Mouse (Mus musculus): Measurements from ENCODE around the gene Rpia. TPM values are rescaled to one million over a fixed set of nuclear protein-coding genes. Genes with fewer than 3 reads are reported as not detected.
"Not testable (repeated sequence)": the region's sequence is repeated elsewhere in the genome, so short reads cannot be mapped to it uniquely, and the experiment has no call there.

The Rpia gene
- polyA plus RNA-seq, 1 experiment = 78.5 TPM

- H3K27ac ChIP-seq (ENCODE audit: control insufficient read depth, insufficient read depth, low read depth, low read length, poor library complexity) = peak overlapping the region; percentile 41
- H3K4me1 ChIP-seq (ENCODE audit: control insufficient read depth, insufficient read depth, low read length) = peaks cover 4% of the 10 kb centered on the region; the same call in 1 of the 2 replicates
- TF ChIP-seq POLR2A (IDR thresholded peaks at IDR 0.05; ENCODE audit: borderline replicate concordance, control insufficient read depth, low read depth, low read length) (no peak), CTCF (IDR thresholded peaks at IDR 0.05; ENCODE audit: control insufficient read depth, insufficient read depth, low read length) (no peak)
- H3K4me3 ChIP-seq (replicated peaks; ENCODE audit: control insufficient read depth, low read depth, low read length) = peak overlapping the region; percentile 74
- 11% methylated on average over 23 of the region's 23 CpGs for WGBS
Observed at GRCm38 (mm10) chr6:70824085-70824986, 32.3 kb upstream of the Rpia start.

GRCm38 (mm10) chr6:70823277-70823676, 31.2 kb upstream of the Rpia start:
- WGBS = 88% methylated on average over 4 of the region's 4 CpGs
- not testable (repeated sequence) for H3K27ac ChIP-seq (ENCODE audit: control insufficient read depth, insufficient read depth, low read depth, low read length, poor library complexity); H3K4me3 ChIP-seq (replicated peaks; ENCODE audit: control insufficient read depth, low read depth, low read length); H3K4me1 ChIP-seq (ENCODE audit: control insufficient read depth, insufficient read depth, low read length)

- TF ChIP-seq CTCF (IDR thresholded peaks at IDR 0.05; ENCODE audit: control insufficient read depth, insufficient read depth, low read length) = no peak
- TF ChIP-seq POLR2A (IDR thresholded peaks at IDR 0.05; ENCODE audit: borderline replicate concordance, control insufficient read depth, low read depth, low read length) = no peak
- Histone ChIP-seq H3K27ac (ENCODE audit: control insufficient read depth, insufficient read depth, low read depth, low read length, poor library complexity) (no peak overlapping the region), H3K4me1 (ENCODE audit: control insufficient read depth, insufficient read depth, low read length) (peaks cover 4% of the 10 kb centered on the region; the same call in 1 of the 2 replicates), H3K4me3 (replicated peaks; ENCODE audit: control insufficient read depth, low read depth, low read length) (no peak overlapping the region)
- WGBS = 48% methylated on average over 5 of the region's 5 CpGs
Observed at GRCm38 (mm10) chr6:70822386-70822910, 30.4 kb upstream of the Rpia start.

- Histone ChIP-seq H3K4me3 (replicated peaks; ENCODE audit: control insufficient read depth, low read depth, low read length) (no peak overlapping the region), H3K4me1 (ENCODE audit: control insufficient read depth, insufficient read depth, low read length) (peaks cover 4% of the 10 kb centered on the region; the same call in 1 of the 2 replicates), H3K27ac (ENCODE audit: control insufficient read depth, insufficient read depth, low read depth, low read length, poor library complexity) (no peak overlapping the region)
- 82% methylated on average over 2 of the region's 2 CpGs for WGBS
- TF ChIP-seq POLR2A (IDR thresholded peaks at IDR 0.05; ENCODE audit: borderline replicate concordance, control insufficient read depth, low read depth, low read length) (no peak), CTCF (IDR thresholded peaks at IDR 0.05; ENCODE audit: control insufficient read depth, insufficient read depth, low read length) (no peak)
Observed at GRCm38 (mm10) chr6:70821566-70821965, 29.5 kb upstream of the Rpia start.

- WGBS = 86% methylated on average over 8 of the region's 8 CpGs
- no peak overlapping the region for H3K27ac ChIP-seq (ENCODE audit: control insufficient read depth, insufficient read depth, low read depth, low read length, poor library complexity)
- H3K4me3 ChIP-seq (replicated peaks; ENCODE audit: control insufficient read depth, low read depth, low read length) = no peak overlapping the region
- TF ChIP-seq CTCF (IDR thresholded peaks at IDR 0.05; ENCODE audit: control insufficient read depth, insufficient read depth, low read length) = no peak
- TF ChIP-seq POLR2A (IDR thresholded peaks at IDR 0.05; ENCODE audit: borderline replicate concordance, control insufficient read depth, low read depth, low read length) = no peak
- no peaks in the 10 kb centered on the region for H3K4me1 ChIP-seq (ENCODE audit: control insufficient read depth, insufficient read depth, low read length)
Observed at GRCm38 (mm10) chr6:70815471-70815870, 23.4 kb upstream of the Rpia start.

- 79% methylated on average over 4 of the region's 4 CpGs for WGBS
- Histone ChIP-seq H3K4me1 (ENCODE audit: control insufficient read depth, insufficient read depth, low read length) (no peaks in the 10 kb centered on the region), H3K27ac (ENCODE audit: control insufficient read depth, insufficient read depth, low read depth, low read length, poor library complexity) (no peak overlapping the region), H3K4me3 (replicated peaks; ENCODE audit: control insufficient read depth, low read depth, low read length) (no peak overlapping the region)
- no peak for TF ChIP-seq POLR2A (IDR thresholded peaks at IDR 0.05; ENCODE audit: borderline replicate concordance, control insufficient read depth, low read depth, low read length)
- no peak for TF ChIP-seq CTCF (IDR thresholded peaks at IDR 0.05; ENCODE audit: control insufficient read depth, insufficient read depth, low read length)
Observed at GRCm38 (mm10) chr6:70814629-70814950, 22.6 kb upstream of the Rpia start.

GRCm38 (mm10) chr6:70813921-70814628, 22.0 kb upstream of the Rpia start:
- H3K4me1 ChIP-seq (ENCODE audit: control insufficient read depth, insufficient read depth, low read length) = no peaks in the 10 kb centered on the region
- H3K4me3 ChIP-seq (replicated peaks; ENCODE audit: control insufficient read depth, low read depth, low read length) = no peak overlapping the region
- H3K27ac ChIP-seq (ENCODE audit: control insufficient read depth, insufficient read depth, low read depth, low read length, poor library complexity) = no peak overlapping the region
- TF ChIP-seq POLR2A (IDR thresholded peaks at IDR 0.05; ENCODE audit: borderline replicate concordance, control insufficient read depth, low read depth, low read length) (no peak), CTCF (IDR thresholded peaks at IDR 0.05; ENCODE audit: control insufficient read depth, insufficient read depth, low read length) (no peak)
- WGBS = 57% methylated on average over 18 of the region's 18 CpGs

GRCm38 (mm10) chr6:70812526-70812895, 20.5 kb upstream of the Rpia start:
- TF ChIP-seq POLR2A (IDR thresholded peaks at IDR 0.05; ENCODE audit: borderline replicate concordance, control insufficient read depth, low read depth, low read length) (no peak), CTCF (IDR thresholded peaks at IDR 0.05; ENCODE audit: control insufficient read depth, insufficient read depth, low read length) (no peak)
- 48% methylated on average over 4 of the region's 4 CpGs for whole genome bisulfite sequencing
- H3K27ac ChIP-seq (ENCODE audit: control insufficient read depth, insufficient read depth, low read depth, low read length, poor library complexity) = no peak overlapping the region
- no peak overlapping the region for H3K4me3 ChIP-seq (replicated peaks; ENCODE audit: control insufficient read depth, low read depth, low read length)
- no peaks in the 10 kb centered on the region for H3K4me1 ChIP-seq (ENCODE audit: control insufficient read depth, insufficient read depth, low read length)
